Comparison of ENCODE assay signal across 14 mouse cellular contexts in genomic region chr19:18582887-18583286, GRCm38 (mm10).
"Had no signal": no experiment of that assay in that cellular context is flagged by ENCODE, and none has a peak within 500 bp of the region (broad histone marks: within the 10 kb centered on the region; RNA-seq: fewer than 3 reads in every experiment).

No protein-coding gene starts in this region.

- DNase-seq: kidney, adult 2 months; kidney, postnatal 14 days; lung, postnatal 14 days; midbrain, embryonic 14.5 days; right cerebral cortex, postnatal 14 days had no signal

- H3K36me3 ChIP-seq: limb, embryonic 10.5 days; midbrain, embryonic 10.5 days; neural tube, embryonic 13.5 days had no signal

- H3K27ac ChIP-seq: kidney, embryonic 15.5 days; left cerebral cortex, adult 2 months; limb, embryonic 10.5 days; liver, embryonic 14.5 days; lung, embryonic 15.5 days; midbrain, embryonic 10.5 days; neural tube, embryonic 13.5 days; stomach, embryonic 15.5 days had no signal

- H3K4me2 ChIP-seq: kidney, embryonic 15.5 days; lung, embryonic 15.5 days; neural tube, embryonic 13.5 days; stomach, embryonic 15.5 days had no signal

- H3K9me3 ChIP-seq: kidney, embryonic 15.5 days; limb, embryonic 10.5 days; lung, embryonic 15.5 days; midbrain, embryonic 10.5 days; neural tube, embryonic 13.5 days; stomach, embryonic 15.5 days had no signal

- H3K27me3 ChIP-seq: kidney, embryonic 15.5 days; lung, embryonic 15.5 days; neural tube, embryonic 13.5 days; stomach, embryonic 15.5 days had no signal

- H3K9ac ChIP-seq: kidney, embryonic 15.5 days; liver, embryonic 14.5 days; lung, embryonic 15.5 days; neural tube, embryonic 13.5 days; stomach, embryonic 15.5 days had no signal

- ATAC-seq: intestine, embryonic 16.5 days had no signal

- H3K4me3 ChIP-seq: kidney, embryonic 15.5 days; left cerebral cortex, adult 2 months; limb, embryonic 10.5 days; lung, embryonic 15.5 days; midbrain, embryonic 10.5 days; neural tube, embryonic 13.5 days; stomach, embryonic 15.5 days had no signal
